Mouse (Mus musculus): Measurements from ENCODE around the gene S100a3. TPM values are rescaled to one million over a fixed set of nuclear protein-coding genes. Genes with fewer than 3 reads are reported as not detected.

Gene S100a3
- polyA plus RNA-seq, 1 experiment from 2014 or later: not detected

DNA sequence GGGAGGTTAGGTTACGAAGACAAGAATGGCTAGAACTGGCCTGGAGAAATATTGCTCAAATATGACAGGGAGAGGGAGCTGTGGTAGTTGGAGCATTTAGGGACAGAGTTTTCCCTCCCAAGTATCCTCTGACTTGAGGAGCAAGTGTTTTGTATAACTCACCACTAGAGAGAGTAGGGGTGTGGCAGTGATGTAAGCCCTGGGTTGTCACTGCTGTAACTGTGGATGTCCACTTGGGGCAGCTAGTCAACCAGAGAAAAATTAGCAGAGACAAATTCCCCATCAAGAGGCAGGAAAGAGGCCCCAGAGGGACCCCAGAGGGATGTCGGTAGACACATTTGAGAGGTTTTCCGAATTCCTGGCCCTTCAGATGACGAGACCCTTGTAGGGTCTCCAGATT is 35.0 kb upstream of the S100a3 start:
- no peaks in the 10 kb centered on the region for H3K4me1 ChIP-seq (ENCODE audit: control insufficient read depth, insufficient read depth, low read length)
- no peak overlapping the region for H3K27ac ChIP-seq (ENCODE audit: low read length)
- no peaks in the 10 kb centered on the region for H3K36me3 ChIP-seq (ENCODE audit: control insufficient read depth, insufficient read depth, low read length)
- WGBS: 69% methylated on average over 4 of the region's 4 CpGs
- H3K9me3 ChIP-seq (replicated peaks; ENCODE audit: control insufficient read depth, low read length, poor library complexity, severe bottlenecking): no peaks in the 10 kb centered on the region
- no peak overlapping the region for H3K4me3 ChIP-seq (ENCODE audit: low read depth, low read length)
- ATAC-seq: no peak
- no peaks in the 10 kb centered on the region for H3K27me3 ChIP-seq (ENCODE audit: control insufficient read depth, insufficient read depth, low read depth, low read length)
- no peak overlapping the region for H3K4me2 ChIP-seq (ENCODE audit: low read length)
- no peak overlapping the region for H3K9ac ChIP-seq (ENCODE audit: low read depth, low read length)

- H3K27me3 ChIP-seq (ENCODE audit: control insufficient read depth, insufficient read depth, low read depth, low read length): no peaks in the 10 kb centered on the region
- no peak overlapping the region for H3K9ac ChIP-seq (ENCODE audit: low read depth, low read length)
- H3K4me3 ChIP-seq (ENCODE audit: low read depth, low read length): no peak overlapping the region
- ATAC-seq: no peak
- H3K4me1 ChIP-seq (ENCODE audit: control insufficient read depth, insufficient read depth, low read length): no peaks in the 10 kb centered on the region
- 79% methylated on average over 2 of the region's 2 CpGs for WGBS
- no peak overlapping the region for H3K27ac ChIP-seq (ENCODE audit: low read length)
- H3K36me3 ChIP-seq (ENCODE audit: control insufficient read depth, insufficient read depth, low read length): no peaks in the 10 kb centered on the region
- no peaks in the 10 kb centered on the region for H3K9me3 ChIP-seq (replicated peaks; ENCODE audit: control insufficient read depth, low read length, poor library complexity, severe bottlenecking)
- no peak overlapping the region for H3K4me2 ChIP-seq (ENCODE audit: low read length)
These were observed 34.3 kb upstream of the S100a3 start for GRCm38 (mm10) chr3:90526076-90526475.

DNA sequence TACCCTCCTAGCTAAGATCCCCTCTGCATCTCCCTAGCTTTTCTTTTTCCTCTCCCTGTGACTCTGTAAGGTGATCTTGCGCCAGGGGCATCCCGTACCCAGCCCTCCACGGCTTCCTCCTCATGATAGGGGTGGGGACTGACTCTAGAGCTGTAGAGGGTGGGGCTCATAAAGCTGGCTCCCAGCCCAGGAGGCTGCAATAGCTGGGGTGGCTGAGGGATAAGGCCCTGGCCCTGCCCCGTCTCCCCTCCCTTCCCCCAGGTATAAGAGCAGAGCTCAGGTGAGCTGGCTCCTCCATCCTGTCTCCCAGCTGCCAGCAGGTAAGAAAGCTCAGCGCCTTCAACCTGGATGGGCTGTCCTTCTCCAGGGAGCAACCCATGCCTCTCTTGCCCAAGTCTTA is 33.8 kb upstream of the S100a3 start, which contains the start of gene S100a14:
Gene S100a14, plus strand, starts transcription at position 277 of the 400 bp plus-strand sequence.
- 86% methylated on average over 5 of the region's 5 CpGs for WGBS
- ATAC-seq: no peak

DNA sequence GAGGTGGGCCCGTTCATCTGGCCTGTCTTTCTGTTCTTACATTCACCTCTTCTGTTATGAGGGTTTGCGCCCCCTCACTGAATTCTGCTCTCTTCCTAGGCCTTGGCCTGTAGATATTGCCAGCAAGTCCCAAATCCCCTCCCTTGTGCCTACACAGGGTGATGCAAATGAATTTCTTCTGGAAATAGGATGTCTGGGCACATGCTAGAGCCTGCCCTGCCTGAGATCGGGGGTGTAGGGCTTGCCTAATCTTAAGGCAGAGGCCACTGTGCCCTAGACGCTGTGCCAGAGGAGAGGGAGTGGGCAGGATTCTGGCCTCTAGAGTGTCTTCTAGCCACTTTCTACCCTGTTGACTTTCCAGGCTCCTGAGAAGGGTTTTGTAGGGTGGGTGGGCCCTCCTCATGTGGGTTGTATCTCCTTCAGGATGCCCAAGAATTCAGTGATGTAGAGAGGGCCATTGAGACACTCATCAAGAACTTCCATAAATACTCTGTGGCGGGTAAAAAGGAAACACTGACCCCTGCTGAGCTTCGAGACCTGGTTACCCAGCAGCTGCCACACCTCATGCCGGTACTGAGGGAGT is 33.0 kb upstream of the S100a3 start:
- no peak for ATAC-seq
- H3K9ac ChIP-seq (ENCODE audit: low read depth, low read length): no peak overlapping the region
- no peak overlapping the region for H3K4me3 ChIP-seq (ENCODE audit: low read depth, low read length)
- H3K27ac ChIP-seq (ENCODE audit: low read length): no peak overlapping the region
- no peaks in the 10 kb centered on the region for H3K27me3 ChIP-seq (ENCODE audit: control insufficient read depth, insufficient read depth, low read depth, low read length)
- no peaks in the 10 kb centered on the region for H3K36me3 ChIP-seq (ENCODE audit: control insufficient read depth, insufficient read depth, low read length)
- no peaks in the 10 kb centered on the region for H3K9me3 ChIP-seq (replicated peaks; ENCODE audit: control insufficient read depth, low read length, poor library complexity, severe bottlenecking)
- 92% methylated on average over 7 of the region's 7 CpGs for WGBS
- no peak overlapping the region for H3K4me2 ChIP-seq (ENCODE audit: low read length)
- no peaks in the 10 kb centered on the region for H3K4me1 ChIP-seq (ENCODE audit: control insufficient read depth, insufficient read depth, low read length)

More for the DNA sequence above, 33.8 kb upstream of the S100a3 start, which contains the start of gene S100a14:
- Histone ChIP-seq H3K4me3 (ENCODE audit: low read depth, low read length) (no peak within 1 kb of the TSS), H3K9me3 (replicated peaks; ENCODE audit: control insufficient read depth, low read length, poor library complexity, severe bottlenecking) (no peaks in the 10 kb centered on the region), H3K9ac (ENCODE audit: low read depth, low read length) (no peak within 1 kb of the TSS), H3K27me3 (ENCODE audit: control insufficient read depth, insufficient read depth, low read depth, low read length) (no peaks in the 10 kb centered on the region), H3K4me1 (ENCODE audit: control insufficient read depth, insufficient read depth, low read length) (no peaks in the 10 kb centered on the region), H3K27ac (ENCODE audit: low read length) (no peak within 1 kb of the TSS), H3K36me3 (ENCODE audit: control insufficient read depth, insufficient read depth, low read length) (no peaks in the 10 kb centered on the region), H3K4me2 (ENCODE audit: low read length) (no peak within 1 kb of the TSS)

GRCm38 (mm10) chr3:90531713-90532112 is 28.7 kb upstream of the S100a3 start:
- no peaks in the 10 kb centered on the region for H3K36me3 ChIP-seq (ENCODE audit: control insufficient read depth, insufficient read depth, low read length)
- 80% methylated on average over 5 of the region's 5 CpGs for WGBS
- H3K9me3 ChIP-seq (replicated peaks; ENCODE audit: control insufficient read depth, low read length, poor library complexity, severe bottlenecking): no peaks in the 10 kb centered on the region
- H3K27me3 ChIP-seq (ENCODE audit: control insufficient read depth, insufficient read depth, low read depth, low read length): no peaks in the 10 kb centered on the region
- no peaks in the 10 kb centered on the region for H3K4me1 ChIP-seq (ENCODE audit: control insufficient read depth, insufficient read depth, low read length)
- no peak overlapping the region for H3K4me2 ChIP-seq (ENCODE audit: low read length)
- ATAC-seq: no peak
- H3K27ac ChIP-seq (ENCODE audit: low read length): no peak overlapping the region
- H3K9ac ChIP-seq (ENCODE audit: low read depth, low read length): no peak overlapping the region
- no peak overlapping the region for H3K4me3 ChIP-seq (ENCODE audit: low read depth, low read length)

GRCm38 (mm10) chr3:90535446-90535845 is 24.9 kb upstream of the S100a3 start:
- WGBS: 68% methylated on average over 1 of the region's 1 CpGs
- H3K4me2 ChIP-seq (ENCODE audit: low read length): no peak overlapping the region

GRCm38 (mm10) chr3:90537141-90537904 is 23.1 kb upstream of the S100a3 start, which contains the start of gene S100a16:
Gene S100a16 (plus strand): TSS chr3:90537254.
- no peak for ATAC-seq
- no peak within 1 kb of the TSS for H3K4me2 ChIP-seq (ENCODE audit: low read length)
- H3K9me3 ChIP-seq (replicated peaks; ENCODE audit: control insufficient read depth, low read length, poor library complexity, severe bottlenecking): no peaks in the 10 kb centered on the region
- H3K27me3 ChIP-seq (ENCODE audit: control insufficient read depth, insufficient read depth, low read depth, low read length): no peaks in the 10 kb centered on the region
- H3K9ac ChIP-seq (ENCODE audit: low read depth, low read length): no peak within 1 kb of the TSS
- 51% methylated on average over 10 of the region's 10 CpGs for WGBS
- H3K36me3 ChIP-seq (ENCODE audit: control insufficient read depth, insufficient read depth, low read length): no peaks in the 10 kb centered on the region
- 0 out of 2 replicates have a peak, but pooled peaks cover 3% of the 10 kb centered on the region for H3K4me1 ChIP-seq (ENCODE audit: control insufficient read depth, insufficient read depth, low read length)
- H3K4me3 ChIP-seq (ENCODE audit: low read depth, low read length): no peak within 1 kb of the TSS
- no peak within 1 kb of the TSS for H3K27ac ChIP-seq (ENCODE audit: low read length)

More at GRCm38 (mm10) chr3:90535446-90535845, 24.9 kb upstream of the S100a3 start:
- H3K4me3 ChIP-seq (ENCODE audit: low read depth, low read length): no peak overlapping the region
- ATAC-seq: no peak
- no peaks in the 10 kb centered on the region for H3K36me3 ChIP-seq (ENCODE audit: control insufficient read depth, insufficient read depth, low read length)
- no peak overlapping the region for H3K9ac ChIP-seq (ENCODE audit: low read depth, low read length)
- no peaks in the 10 kb centered on the region for H3K4me1 ChIP-seq (ENCODE audit: control insufficient read depth, insufficient read depth, low read length)
- H3K27me3 ChIP-seq (ENCODE audit: control insufficient read depth, insufficient read depth, low read depth, low read length): no peaks in the 10 kb centered on the region
- H3K9me3 ChIP-seq (replicated peaks; ENCODE audit: control insufficient read depth, low read length, poor library complexity, severe bottlenecking): no peaks in the 10 kb centered on the region
- H3K27ac ChIP-seq (ENCODE audit: low read length): no peak overlapping the region

DNA sequence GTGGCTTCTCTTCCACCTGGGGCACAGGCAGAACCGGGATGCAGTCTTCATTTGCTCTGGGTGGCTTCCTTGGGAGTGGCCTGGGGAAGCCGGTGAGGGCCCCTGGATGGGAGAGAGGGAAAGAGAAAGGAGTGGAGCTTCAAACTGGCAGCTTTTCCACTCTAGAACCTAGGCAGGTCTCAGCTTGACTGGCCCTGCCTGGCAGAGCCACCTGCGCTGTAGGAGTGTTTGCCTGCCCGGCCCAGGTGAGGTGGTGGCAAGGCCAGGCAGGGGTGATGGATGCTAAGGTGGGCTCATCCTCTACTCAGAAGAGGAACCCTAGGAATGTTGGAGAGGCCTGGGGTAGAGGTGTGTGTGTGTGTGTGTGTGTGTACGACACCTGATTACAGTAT is 22.5 kb upstream of the S100a3 start:
- H3K4me1 ChIP-seq (ENCODE audit: control insufficient read depth, insufficient read depth, low read length): 0 out of 2 replicates have a peak, but pooled peaks cover 3% of the 10 kb centered on the region
- no peak overlapping the region for H3K4me2 ChIP-seq (ENCODE audit: low read length)
- H3K9ac ChIP-seq (ENCODE audit: low read depth, low read length): no peak overlapping the region
- no peak overlapping the region for H3K4me3 ChIP-seq (ENCODE audit: low read depth, low read length)
- no peaks in the 10 kb centered on the region for H3K27me3 ChIP-seq (ENCODE audit: control insufficient read depth, insufficient read depth, low read depth, low read length)
- H3K27ac ChIP-seq (ENCODE audit: low read length): no peak overlapping the region
- H3K36me3 ChIP-seq (ENCODE audit: control insufficient read depth, insufficient read depth, low read length): no peaks in the 10 kb centered on the region
- no peaks in the 10 kb centered on the region for H3K9me3 ChIP-seq (replicated peaks; ENCODE audit: control insufficient read depth, low read length, poor library complexity, severe bottlenecking)
- WGBS: 88% methylated on average over 5 of the region's 5 CpGs
- no peak for ATAC-seq

DNA sequence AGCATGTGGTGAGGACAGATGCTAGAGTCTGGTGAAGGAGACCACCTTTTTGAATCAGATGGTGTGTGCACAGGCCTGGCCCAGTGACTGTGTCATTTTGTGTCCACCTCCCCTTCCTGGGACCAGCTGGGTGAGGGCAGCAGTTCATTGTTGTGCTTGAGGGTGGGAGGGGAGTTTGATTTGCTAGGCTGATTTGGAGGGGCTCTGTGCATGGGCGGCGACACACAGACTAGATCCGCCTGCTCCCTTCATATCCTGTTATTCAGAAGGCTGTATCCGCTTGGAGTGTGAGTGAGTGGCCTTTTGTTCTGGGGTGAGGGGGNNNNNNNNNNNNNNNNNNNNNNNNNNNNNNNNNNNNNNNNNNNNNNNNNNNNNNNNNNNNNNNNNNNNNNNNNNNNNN is 19.5 kb upstream of the S100a3 start:
- Histone ChIP-seq H3K27ac (ENCODE audit: low read length) (no peak overlapping the region), H3K36me3 (ENCODE audit: control insufficient read depth, insufficient read depth, low read length) (no peaks in the 10 kb centered on the region), H3K4me1 (ENCODE audit: control insufficient read depth, insufficient read depth, low read length) (0 out of 2 replicates have a peak, but pooled peaks cover 3% of the 10 kb centered on the region), H3K4me2 (ENCODE audit: low read length) (no peak overlapping the region), H3K9me3 (replicated peaks; ENCODE audit: control insufficient read depth, low read length, poor library complexity, severe bottlenecking) (no peaks in the 10 kb centered on the region), H3K27me3 (ENCODE audit: control insufficient read depth, insufficient read depth, low read depth, low read length) (no peaks in the 10 kb centered on the region), H3K4me3 (ENCODE audit: low read depth, low read length) (no peak overlapping the region), H3K9ac (ENCODE audit: low read depth, low read length) (no peak overlapping the region)
- ATAC-seq: peak; percentile 63; the same call in 1 of the 2 replicates
- 14% methylated on average over 4 of the region's 4 CpGs for WGBS

Data from midbrain, embryonic 16.5 days (tissue).